Mouse (Mus musculus) bone marrow macrophage, adult 2 months (primary cell): ENCODE data around the gene Pygb. TPM values are rescaled to one million over a fixed set of nuclear protein-coding genes. Genes with fewer than 3 reads are reported as not detected.

Experiments
- H3K27ac ChIP-seq: 2 replicates; pipeline ENCODE4 v1.5.1; 2012; ENCODE audit warnings: low read depth, low read length; ENCODE audit not compliant: insufficient read depth
- H3K4me1 ChIP-seq: 2 replicates; pipeline ENCODE4 v1.6.1; 2012; ENCODE audit warnings: low read length; ENCODE audit not compliant: control insufficient read depth, insufficient read depth
- H3K4me3 ChIP-seq: 2 replicates; pipeline ENCODE4 v1.5.1; 2012; ENCODE audit warnings: mild to moderate bottlenecking, low read length, moderate library complexity; ENCODE audit not compliant: insufficient read depth
- CTCF ChIP-seq: IDR thresholded peaks from 2 replicates; pipeline ENCODE4 v1.5.1; 2012; ENCODE audit warnings: low read depth, mild to moderate bottlenecking, low read length, moderate library complexity
- POLR2A ChIP-seq: IDR thresholded peaks from 2 replicates; pipeline ENCODE4 v1.6.1; 2012; ENCODE audit warnings: mild to moderate bottlenecking, low read depth, low read length, borderline replicate concordance
- polyA plus RNA-seq: library from polyadenylated mRNA; stranded (reverse); fragments of >200 nt; gene quantifications from 2 replicates; pipeline ENCODE4 v1.2.4, GENCODE M21; 2012; ENCODE audit not compliant: missing spikeins, insufficient read depth, insufficient read length

Pygb gene
- polyA plus RNA-seq: 24.3 and 33.9 TPM in 2 replicates

DNA sequence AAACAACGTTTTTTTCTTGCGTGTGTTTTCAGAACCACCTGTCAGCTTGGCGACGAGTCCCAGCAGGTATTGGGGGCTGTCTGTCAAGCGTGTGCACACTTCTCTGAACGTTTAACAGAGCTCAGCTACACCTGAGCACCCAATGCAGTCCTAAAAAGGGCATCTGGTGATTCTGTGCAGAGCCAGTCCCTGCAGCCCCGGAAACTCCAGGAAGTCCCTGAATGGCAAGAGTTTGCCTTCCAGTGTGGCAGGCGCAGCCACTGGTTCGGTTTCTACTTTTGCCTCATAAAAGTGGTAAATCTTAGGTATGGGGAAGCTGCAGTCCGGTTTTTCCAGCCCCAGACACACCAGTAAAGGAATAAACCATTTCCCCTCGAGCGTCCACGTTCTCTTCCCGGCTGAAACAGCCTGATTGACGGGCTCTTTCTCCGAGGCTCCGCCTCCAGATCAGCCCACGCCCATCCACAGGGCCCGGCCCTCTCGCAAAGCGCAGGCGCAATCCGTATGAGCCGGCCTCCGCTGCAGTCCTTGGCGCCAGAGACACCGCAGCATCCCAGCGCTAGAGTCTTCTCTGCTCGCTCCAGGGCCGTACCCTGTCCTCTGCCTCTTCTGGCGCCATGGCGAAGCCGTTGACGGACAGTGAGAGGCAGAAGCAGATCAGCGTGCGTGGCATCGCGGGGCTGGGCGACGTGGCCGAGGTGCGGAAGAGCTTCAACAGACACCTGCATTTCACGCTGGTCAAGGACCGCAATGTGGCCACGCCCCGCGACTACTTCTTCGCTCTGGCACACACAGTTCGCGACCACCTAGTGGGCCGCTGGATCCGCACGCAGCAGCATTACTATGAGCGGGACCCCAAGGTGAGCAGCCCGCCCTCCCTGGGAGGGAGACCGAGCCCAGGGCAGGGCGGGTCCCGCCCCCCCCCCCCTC lies at the start of gene Pygb:
Pygb (plus strand) TSS at position 485 of the 930 bp plus-strand sequence.
- TF ChIP-seq CTCF (no peak), POLR2A (no peak)
- H3K4me1 ChIP-seq: peaks cover 31% of the 10 kb centered on the region
- H3K4me3 ChIP-seq: peak within 1 kb of the TSS; percentile 85
- H3K27ac ChIP-seq: peak within 1 kb of the TSS; percentile 50

GRCm38 (mm10) chr2:150737881-150738280 lies 48.7 kb upstream of the Pygb start:
- Histone ChIP-seq H3K4me3 (no peak overlapping the region), H3K27ac (no peak overlapping the region), H3K4me1 (no peaks in the 10 kb centered on the region)
- TF ChIP-seq CTCF (no peak), POLR2A (no peak)

DNA sequence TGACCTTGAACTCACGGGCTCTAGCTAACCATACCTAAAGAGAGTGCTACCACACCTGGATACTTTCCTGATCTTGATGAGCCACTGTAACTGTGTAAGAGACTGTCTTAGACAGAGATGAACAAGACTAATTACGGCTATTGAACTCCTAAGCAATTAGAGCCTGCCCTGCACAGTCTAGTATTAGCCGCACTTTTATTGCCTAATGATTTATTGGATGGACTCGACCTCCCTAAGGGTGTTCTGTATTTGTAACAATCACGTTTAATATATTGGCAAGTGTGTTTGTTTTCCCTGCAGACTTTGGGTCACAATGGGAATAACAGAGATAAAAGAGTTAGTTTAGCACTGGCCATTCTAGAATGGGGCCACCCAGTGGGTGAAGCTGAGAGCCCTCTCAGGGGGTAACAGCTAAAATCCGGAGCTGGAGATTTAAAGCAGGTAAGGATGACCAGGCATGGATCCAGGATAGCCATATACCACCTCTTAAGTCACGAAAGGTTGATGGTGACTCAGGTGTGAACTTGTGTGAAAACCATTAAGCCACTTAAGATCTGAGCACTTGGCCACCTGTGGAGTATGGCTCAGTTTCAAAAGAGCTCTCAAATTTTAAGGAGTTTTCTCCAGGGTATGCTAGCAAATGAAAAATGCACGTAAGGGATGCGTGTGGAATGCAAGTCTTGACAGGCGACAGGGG lies 46.2 kb upstream of the Pygb start:
- no peaks in the 10 kb centered on the region for H3K4me1 ChIP-seq
- TF ChIP-seq CTCF (no peak), POLR2A (no peak)
- H3K4me3 ChIP-seq: no peak overlapping the region
- H3K27ac ChIP-seq: no peak overlapping the region

GRCm38 (mm10) chr2:150741405-150741804 lies 45.1 kb upstream of the Pygb start:
- no peak overlapping the region for H3K27ac ChIP-seq
- no peak overlapping the region for H3K4me3 ChIP-seq
- TF ChIP-seq CTCF: no peak
- TF ChIP-seq POLR2A: no peak
- H3K4me1 ChIP-seq: no peaks in the 10 kb centered on the region

GRCm38 (mm10) chr2:150745016-150745415 lies 41.5 kb upstream of the Pygb start:
- no peak overlapping the region for H3K27ac ChIP-seq
- TF ChIP-seq CTCF: no peak
- peaks cover 2% of the 10 kb centered on the region; the same call in 1 of the 2 replicates for H3K4me1 ChIP-seq
- H3K4me3 ChIP-seq: no peak overlapping the region

DNA sequence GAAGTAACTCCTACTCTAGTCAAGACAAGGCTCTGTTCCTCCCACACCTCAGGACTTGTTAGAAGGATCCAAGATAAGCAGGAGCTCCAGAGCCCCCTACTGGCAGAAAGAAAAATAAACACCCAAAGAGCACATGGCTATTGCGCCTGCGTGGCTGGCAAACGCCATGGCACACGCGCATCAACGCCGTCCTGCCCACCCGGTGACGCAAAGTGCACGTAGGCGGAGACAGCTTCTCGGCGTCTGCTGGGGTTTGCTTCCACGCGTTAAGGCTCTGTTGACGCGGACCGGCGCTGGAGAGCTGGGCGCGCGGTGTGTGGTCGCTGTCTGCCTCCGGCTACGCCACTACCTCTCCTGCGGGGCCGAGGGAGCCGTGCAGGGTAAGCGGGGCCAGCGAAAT lies 37.7 kb upstream of the Pygb start, which contains the start of gene Entpd6:
Entpd6 (plus strand) TSS at position 189 of the 400 bp plus-strand sequence.
- peak within 1 kb of the TSS; percentile 83 for H3K4me3 ChIP-seq
- peak within 1 kb of the TSS; percentile 52 for H3K27ac ChIP-seq
- H3K4me1 ChIP-seq: peaks cover 14% of the 10 kb centered on the region
- TF ChIP-seq CTCF (no peak), POLR2A (no peak)

DNA sequence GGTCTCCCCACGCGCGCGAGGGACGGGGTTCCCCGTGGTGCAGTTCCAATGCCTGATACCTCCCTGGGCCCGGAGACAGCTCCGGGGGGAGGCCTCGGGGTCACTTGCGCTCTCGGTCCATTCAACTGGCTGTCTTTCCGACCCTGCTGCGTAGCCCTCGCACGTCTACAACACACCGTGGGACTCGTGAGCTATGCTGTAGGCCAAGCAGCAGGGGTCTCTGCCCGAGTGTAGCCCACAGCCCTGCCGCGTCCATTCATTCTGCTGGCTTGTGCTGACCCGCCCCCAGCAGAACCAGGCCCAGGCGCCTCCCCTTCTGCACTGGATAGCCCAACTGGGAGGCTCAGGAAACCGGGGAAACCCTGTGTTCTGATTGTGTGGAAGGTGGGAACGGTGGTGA lies 37.3 kb upstream of the Pygb start:
- peaks cover 17% of the 10 kb centered on the region for H3K4me1 ChIP-seq
- H3K27ac ChIP-seq: peak overlapping the region; percentile 52
- no peak for TF ChIP-seq CTCF
- no peak for TF ChIP-seq POLR2A
- peak overlapping the region; percentile 83 for H3K4me3 ChIP-seq

DNA sequence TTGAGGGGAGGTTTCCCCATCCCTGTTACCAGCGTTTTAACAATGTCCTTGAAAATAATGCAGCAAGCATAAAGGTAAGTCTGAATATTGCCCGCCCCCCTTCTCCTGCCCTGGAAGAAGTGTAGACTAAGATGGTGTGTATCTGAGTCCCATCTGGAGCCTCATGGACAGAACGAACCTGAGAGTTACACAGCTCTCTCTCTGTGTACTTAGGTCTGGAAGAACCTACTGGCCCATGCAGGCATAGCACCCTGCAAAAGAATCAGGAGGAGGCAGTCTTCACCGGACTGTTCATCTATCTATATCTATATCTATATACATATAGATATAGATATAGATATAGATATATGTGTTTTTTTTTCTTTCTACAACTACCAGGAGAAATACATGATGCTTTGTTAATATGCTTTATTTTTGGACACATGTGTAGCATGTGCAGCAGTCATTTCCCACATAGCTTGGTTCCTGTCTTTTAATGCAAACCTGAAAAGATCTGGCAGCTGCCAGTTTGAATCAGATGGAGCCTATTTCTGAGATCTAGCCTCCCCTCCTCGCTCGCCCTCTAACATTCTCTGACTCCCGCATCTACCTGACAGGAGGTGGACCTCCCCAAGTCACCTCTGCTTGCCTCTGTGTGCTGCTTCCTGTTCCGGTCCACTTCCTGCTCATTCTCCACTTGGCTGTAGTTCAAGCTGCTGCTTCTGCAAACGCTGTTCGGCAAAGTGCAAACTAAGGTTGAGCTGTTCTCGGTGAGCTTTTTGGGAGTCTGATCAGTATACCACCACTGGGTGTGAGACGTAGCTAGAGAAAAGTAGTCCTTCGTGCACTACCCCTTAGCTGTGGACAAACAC lies 36.2 kb upstream of the Pygb start:
- Histone ChIP-seq H3K4me1 (peaks cover 19% of the 10 kb centered on the region), H3K4me3 (peak overlapping the region; percentile 83), H3K27ac (peak overlapping the region; percentile 14)
- TF ChIP-seq CTCF (no peak), POLR2A (no peak)

DNA sequence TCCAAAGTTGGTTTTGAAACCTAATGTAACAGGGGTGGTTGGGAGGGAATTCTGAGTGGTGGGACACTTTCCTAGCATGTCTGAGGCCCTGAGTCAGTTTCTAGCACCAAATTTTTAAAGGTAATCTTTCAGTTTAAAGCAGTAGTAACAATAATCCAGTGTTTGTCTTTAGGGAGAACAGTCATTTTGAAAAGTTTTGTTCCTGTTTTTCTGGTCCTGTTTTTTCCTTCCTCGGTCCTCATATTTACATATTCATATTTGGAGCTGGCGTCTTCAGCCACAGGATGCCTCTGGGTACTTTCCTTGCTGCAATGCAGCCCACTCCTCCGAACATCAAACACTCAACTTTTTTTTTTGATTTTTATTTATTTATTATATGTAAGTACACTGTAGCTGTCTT lies 31.5 kb upstream of the Pygb start:
- TF ChIP-seq POLR2A (no peak), CTCF (no peak)
- Histone ChIP-seq H3K4me1 (peaks cover 17% of the 10 kb centered on the region), H3K4me3 (no peak overlapping the region), H3K27ac (peak overlapping the region; percentile 36; the same call in 1 of the 2 replicates)
